In genomic region chr2:174532671-174533363, GRCm38 (mm10) we compare ENCODE assay signal across 8 mouse cellular contexts. TPM values are rescaled to one million over a fixed set of nuclear protein-coding genes. Genes with fewer than 3 reads are reported as not detected.
DNase-seq lines count a peak whose midpoint lies in the region; ATAC-seq and TF ChIP-seq lines count a peak whose summit lies in the region.

No protein-coding gene starts in this region.

- peak; percentile 11 for DNase-seq in gastrocnemius, postnatal 14 days
- no peak for DNase-seq in gastrocnemius, postnatal 25 days
- no peak for DNase-seq in liver, embryonic 13.5 days
- no peak for DNase-seq in urinary bladder, adult 2 months (ENCODE audit: low spot score)

- no peaks in the 10 kb centered on the region for H3K4me1 ChIP-seq in E14TG2a.4 (replicated peaks; ENCODE audit: low read depth, low read length)
- H3K4me1 ChIP-seq in intestine, embryonic 16.5 days (ENCODE audit: control insufficient read depth, insufficient read depth, low read length), result no peaks in the 10 kb centered on the region
- no peaks in the 10 kb centered on the region for H3K4me1 ChIP-seq in liver, embryonic 13.5 days (replicated peaks)
- H3K4me1 ChIP-seq in neural tube, embryonic 13.5 days (replicated peaks), result no peaks in the 10 kb centered on the region

- no peaks in the 10 kb centered on the region for H3K9me3 ChIP-seq in E14TG2a.4 (ENCODE audit: low read length)
- no peaks in the 10 kb centered on the region for H3K9me3 ChIP-seq in intestine, embryonic 16.5 days (ENCODE audit: control insufficient read depth, low read length)
- H3K9me3 ChIP-seq in liver, embryonic 13.5 days (replicated peaks), result no peaks in the 10 kb centered on the region
- H3K9me3 ChIP-seq in neural tube, embryonic 13.5 days, result no peaks in the 10 kb centered on the region

- intact Hi-C loops in gastrocnemius, postnatal 14 days (cut with DNase I; ENCODE audit: low total_unique reads), result no loop called here

- ATAC-seq in common myeloid progenitor, adult 5-6 weeks (replicated peaks; ENCODE audit: low read depth, poor library complexity, severe bottlenecking), result peak; percentile 66
- ATAC-seq in intestine, embryonic 16.5 days, result peak; percentile 91
- 0 out of 2 replicates have a peak, but pooled peaks have one; percentile 23 for ATAC-seq in liver, embryonic 13.5 days (ENCODE audit: low read depth)
- peak; percentile 90 for ATAC-seq in neural tube, embryonic 13.5 days (ENCODE audit: low read depth)

- no peak overlapping the region for H3K9ac ChIP-seq in intestine, embryonic 16.5 days (ENCODE audit: low read depth, low read length)
- H3K9ac ChIP-seq in liver, embryonic 13.5 days, result no peak overlapping the region
- no peak overlapping the region for H3K9ac ChIP-seq in neural tube, embryonic 13.5 days

- no peak overlapping the region for H3K27ac ChIP-seq in intestine, embryonic 16.5 days (ENCODE audit: low read length)
- no peak overlapping the region for H3K27ac ChIP-seq in liver, embryonic 13.5 days
- no peak overlapping the region for H3K27ac ChIP-seq in neural tube, embryonic 13.5 days (replicated peaks)

- H3K36me3 ChIP-seq in E14TG2a.4 (ENCODE audit: insufficient read depth, low read length), result no peaks in the 10 kb centered on the region
- no peaks in the 10 kb centered on the region for H3K36me3 ChIP-seq in intestine, embryonic 16.5 days (ENCODE audit: control insufficient read depth, insufficient read depth, low read length)
- H3K36me3 ChIP-seq in liver, embryonic 13.5 days, result no peaks in the 10 kb centered on the region
- no peaks in the 10 kb centered on the region for H3K36me3 ChIP-seq in neural tube, embryonic 13.5 days

- no peak overlapping the region for H3K4me3 ChIP-seq in E14TG2a.4 (replicated peaks; ENCODE audit: low read length)
- no peak overlapping the region for H3K4me3 ChIP-seq in intestine, embryonic 16.5 days (ENCODE audit: low read length)
- no peak overlapping the region for H3K4me3 ChIP-seq in liver, embryonic 13.5 days (replicated peaks)
- H3K4me3 ChIP-seq in neural tube, embryonic 13.5 days, result no peak overlapping the region

- peak overlapping the region; percentile 25; the same call in 1 of the 2 replicates for H3K4me2 ChIP-seq in intestine, embryonic 16.5 days (ENCODE audit: low read depth, low read length)
- H3K4me2 ChIP-seq in liver, embryonic 13.5 days, result no peak overlapping the region
- no peak overlapping the region for H3K4me2 ChIP-seq in neural tube, embryonic 13.5 days

- TF ChIP-seq CTCF in E14TG2a.4 (conservative IDR thresholded peaks at IDR 0.05; ENCODE audit: low read length), result peak; percentile 20; the same call in 1 of the 2 replicates

- H3K27me3 ChIP-seq in E14TG2a.4 (ENCODE audit: insufficient read depth, low read length), result no peaks in the 10 kb centered on the region
- no peaks in the 10 kb centered on the region for H3K27me3 ChIP-seq in intestine, embryonic 16.5 days (replicated peaks; ENCODE audit: control insufficient read depth, insufficient read depth, low read length)
- H3K27me3 ChIP-seq in liver, embryonic 13.5 days, result no peaks in the 10 kb centered on the region
- H3K27me3 ChIP-seq in neural tube, embryonic 13.5 days, result no peaks in the 10 kb centered on the region

- WGBS in intestine, embryonic 16.5 days, result 36% methylated on average over 12 of the region's 12 CpGs
- WGBS in liver, embryonic 13.5 days (ENCODE audit: insufficient replicate concordance), result 56% methylated on average over 12 of the region's 12 CpGs
- WGBS in neural tube, embryonic 13.5 days, result 65% methylated on average over 12 of the region's 12 CpGs

RNA-seq across cellular contexts. Expression of gene Prelid3b, which starts 59.9 kb away (rescaled TPM):
- total RNA-seq in gastrocnemius, postnatal 14 days (2021), result 10 to 100 TPM; 54.1 to 62.6 TPM
- 10 to 100 TPM; 51.4 to 52.9 TPM for total RNA-seq in gastrocnemius, postnatal 25 days (2021)
- 130 and 142 TPM in 2 replicates for total RNA-seq in common myeloid progenitor, adult 5-6 weeks (2017)
- 119 and 134 TPM in 2 replicates for polyA plus RNA-seq in intestine, embryonic 16.5 days (2015; fragmentation: Nextera tagmentation; extraction: Ambion mirVana)
- polyA plus RNA-seq in liver, embryonic 13.5 days (2015; fragmentation: Nextera tagmentation; extraction: Ambion mirVana), result 115 and 131 TPM in 2 replicates
- 103 and 107 TPM in 2 replicates for polyA plus RNA-seq in neural tube, embryonic 13.5 days (2015; fragmentation: Nextera tagmentation; extraction: Ambion mirVana)
- polyA plus RNA-seq in urinary bladder, adult 2 months (2012; rRNA removed), result 48.8 and 61.4 TPM in 2 replicates

Comparison
In these comparisons a context has a peak if more than half of its experiments do, and no peak if none do; other contexts are left out.
1. ATAC-seq: peak in every context shown above with its lines; median percentile 91 in intestine, embryonic 16.5 days; 90 in neural tube, embryonic 13.5 days; 66 in common myeloid progenitor, adult 5-6 weeks; 23 in liver, embryonic 13.5 days.